Mouse (Mus musculus) MEL (cell line): ENCODE results near the gene Schip1.

Experiments used
- CTCF ChIP-seq, 3 experiments: IDR thresholded peaks in 2 of 3; conservative IDR thresholded peaks in 1 of 3; 2 replicates each; pipeline ENCODE4 v1.5.1; 2011 to 2012; ENCODE audit warnings: low read length in 3 of 3, low read depth in 2 of 3, mild to moderate bottlenecking in 2 of 3, improper control_type of control experiment in 1 of 3, inconsistent platforms in 1 of 3, mixed read lengths in 1 of 3, moderate library complexity in 1 of 3; ENCODE audit not compliant: control insufficient read depth in 1 of 3, insufficient read depth in 1 of 3, poor library complexity in 1 of 3, severe bottlenecking in 1 of 3
- GATA1 ChIP-seq: IDR thresholded peaks from 2 replicates; pipeline ENCODE4 v1.6.1; 2011; ENCODE audit warnings: low read depth, low read length, improper control_type of control experiment
- POLR2A ChIP-seq, 2 experiments: IDR thresholded peaks; 2 replicates each; pipeline ENCODE4 v1.6.1; 2011 to 2012; ENCODE audit warnings: low read length in 2 of 2, mild to moderate bottlenecking in 2 of 2, control low read depth in 1 of 2, improper control_type of control experiment in 1 of 2, low read depth in 1 of 2, moderate library complexity in 1 of 2; ENCODE audit not compliant: control insufficient read depth in 1 of 2, insufficient read depth in 1 of 2, poor library complexity in 1 of 2
- RCOR1 ChIP-seq: IDR thresholded peaks from 2 replicates; pipeline ENCODE4 v1.6.1; 2012; ENCODE audit warnings: low read depth, mild to moderate bottlenecking, inconsistent platforms, low read length, improper control_type of control experiment

GRCm38 (mm10) chr3:68388023-68388422 lies 323.4 kb downstream of the Schip1 start:
- TF ChIP-seq CTCF (IDR thresholded peaks at IDR 0.05 in 2 of 3, conservative IDR thresholded peaks at IDR 0.05 in 1 of 3; ENCODE audit: control insufficient read depth in 1 of 3, insufficient read depth in 1 of 3, low read depth in 2 of 3, low read length in 3 of 3, poor library complexity in 1 of 3, severe bottlenecking in 1 of 3) (no peak), GATA1 (no peak), RCOR1 (no peak), POLR2A (IDR thresholded peaks at IDR 0.05; ENCODE audit: control insufficient read depth in 1 of 2, insufficient read depth in 1 of 2, low read depth in 1 of 2, low read length in 2 of 2, poor library complexity in 1 of 2) (no peak)
